Mouse (Mus musculus) cortical plate, adult 2 months (tissue): ENCODE measurements around the gene Erc2.
A peak's percentile ranks its signal among the peaks of the same experiment; 100 is the strongest.

Source experiments
- CTCF ChIP-seq: fragments of 200-500 bp; IDR thresholded peaks from 2 replicates; pipeline ENCODE4 v1.5.1; 2011; ENCODE audit warnings: mild to moderate bottlenecking, control low read depth, low read length; ENCODE audit not compliant: insufficient read depth; ENCODE audit errors: extremely low read depth
- POLR2A ChIP-seq: fragments of 200-500 bp; IDR thresholded peaks from 2 replicates; pipeline ENCODE4 v1.6.1; 2011; ENCODE audit warnings: mild to moderate bottlenecking, low read length, control low read depth; ENCODE audit not compliant: insufficient read depth; ENCODE audit errors: extremely low read depth

DNA sequence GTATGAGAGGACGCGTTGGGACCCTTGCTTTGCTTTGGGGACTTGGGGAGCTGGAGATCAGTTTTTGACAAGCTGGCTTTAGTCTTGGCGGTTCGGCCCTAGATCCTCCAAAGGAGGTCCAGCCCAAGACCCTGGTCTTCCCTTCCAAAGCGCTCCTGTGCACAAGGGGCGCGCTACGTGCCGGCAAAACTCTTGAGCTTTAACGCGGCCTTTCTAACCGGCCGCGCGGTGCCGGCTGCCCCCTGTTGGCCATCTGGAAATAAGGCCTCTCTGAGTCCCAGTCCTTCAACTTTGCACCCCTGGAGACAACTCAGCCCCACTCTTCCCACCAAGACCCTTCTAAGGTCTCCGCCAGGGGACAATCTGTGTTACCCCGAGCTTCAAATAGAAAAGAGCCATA is 885.2 kb downstream of the Erc2 start:
- TF ChIP-seq POLR2A (no peak), CTCF (peak; percentile 69)
